Mouse (Mus musculus) kidney, adult 2 months (tissue): ENCODE results near the gene Akr1b8. TPM values are rescaled to one million over a fixed set of nuclear protein-coding genes. Genes with fewer than 3 reads are reported as not detected.
A peak's percentile ranks its signal among the peaks of the same experiment; 100 is the strongest.

ENCODE experiments used
- DNase-seq: peaks from one replicate; pipeline ENCODE4 v3.0.0; 2021
- H3K27ac ChIP-seq: fragments of 200-500 bp; 2 replicates; pipeline ENCODE4 v1.5.1; 2012; ENCODE audit warnings: low read depth, low read length, control low read depth, inconsistent platforms; ENCODE audit not compliant: insufficient read depth
- H3K27me3 ChIP-seq: fragments of 200-500 bp; replicated peaks from 2 replicates; pipeline ENCODE4 v1.6.1; 2012; ENCODE audit warnings: mild to moderate bottlenecking, moderate library complexity, low read length, inconsistent platforms; ENCODE audit not compliant: control insufficient read depth, insufficient read depth
- H3K36me3 ChIP-seq: fragments of 200-500 bp; 2 replicates; pipeline ENCODE4 v1.6.1; 2012; ENCODE audit warnings: mild to moderate bottlenecking, moderate library complexity, low read length, inconsistent platforms; ENCODE audit not compliant: control insufficient read depth, insufficient read depth
- H3K4me1 ChIP-seq: fragments of 200-500 bp; 2 replicates; pipeline ENCODE4 v1.6.1; 2011; ENCODE audit warnings: low read length; ENCODE audit not compliant: control insufficient read depth, insufficient read depth
- H3K4me3 ChIP-seq: fragments of 200-500 bp; 2 replicates; pipeline ENCODE4 v1.5.1; 2011; ENCODE audit warnings: mild to moderate bottlenecking, low read depth, low read length, control low read depth; ENCODE audit not compliant: insufficient read depth
- CTCF ChIP-seq: fragments of 200-500 bp; conservative IDR thresholded peaks from 2 replicates; pipeline ENCODE4 v1.5.1; 2011; ENCODE audit warnings: low read depth, mild to moderate bottlenecking, control low read depth, low read length, moderate library complexity, mixed read lengths; ENCODE audit not compliant: insufficient read depth, insufficient read length
- POLR2A ChIP-seq: fragments of 200-500 bp; IDR thresholded peaks from one replicate; pipeline ENCODE4 v1.6.1; 2011; ENCODE audit warnings: low read depth, low read length, control low read depth
- WGBS: fragments of 180-500 bp; shearing (Covaris S2); methylation state at CpG from one replicate; pipeline ENCODE4 v1.1.7; 2018; 5-methylcytosine and 5-hydroxymethylcytosine counted together
- polyA plus RNA-seq: library from polyadenylated mRNA; depleted of rRNA; stranded (reverse); fragments of >200 nt; gene quantifications from 2 replicates; pipeline ENCODE4 v1.2.3, GENCODE M21; 2012; rRNA removed

The Akr1b8 gene
- polyA plus RNA-seq, result 2.6 and 3.9 TPM in 2 replicates

- Histone ChIP-seq H3K27ac (no peak within 1 kb of the TSS), H3K27me3 (no peaks in the 10 kb centered on the region), H3K36me3 (no peaks in the 10 kb centered on the region), H3K4me3 (peak within 1 kb of the TSS; percentile 36; the same call in 1 of the 2 replicates), H3K4me1 (peaks cover 3% of the 10 kb centered on the region; the same call in 1 of the 2 replicates)
- peak; percentile 2 for DNase-seq
- WGBS, result 24% methylated on average over 16 of the region's 16 CpGs
- no peak for TF ChIP-seq POLR2A
- TF ChIP-seq CTCF, result no peak
Measured at GRCm38 (mm10) chr6:34353658-34354353, at the start of gene Akr1b8. Gene Akr1b8, plus strand, starts transcription at chr6:34354119.

- no peak for TF ChIP-seq CTCF
- TF ChIP-seq POLR2A, result no peak
- WGBS, result 58% methylated on average over 10 of the region's 10 CpGs
- Histone ChIP-seq H3K4me3 (no peak overlapping the region), H3K4me1 (peaks cover 12% of the 10 kb centered on the region), H3K27ac (peak overlapping the region; percentile 8; the same call in 1 of the 2 replicates), H3K36me3 (no peaks in the 10 kb centered on the region), H3K27me3 (no peaks in the 10 kb centered on the region)
- DNase-seq, result peak; percentile 73
Measured at GRCm38 (mm10) chr6:34304675-34305241, 49.2 kb upstream of the Akr1b8 start.

GRCm38 (mm10) chr6:34306797-34307196, 47.1 kb upstream of the Akr1b8 start:
- H3K27me3 ChIP-seq, result no peaks in the 10 kb centered on the region
- H3K4me1 ChIP-seq, result peaks cover 13% of the 10 kb centered on the region
- H3K36me3 ChIP-seq, result no peaks in the 10 kb centered on the region
- DNase-seq, result peak; percentile 21
- 89% methylated on average over 6 of the region's 6 CpGs for WGBS
- TF ChIP-seq POLR2A, result no peak
- no peak for TF ChIP-seq CTCF
- H3K27ac ChIP-seq, result peak overlapping the region; percentile 35; the same call in 1 of the 2 replicates
- no peak overlapping the region for H3K4me3 ChIP-seq

- no peak overlapping the region for H3K4me3 ChIP-seq
- TF ChIP-seq CTCF (no peak), POLR2A (no peak)
- peak; percentile 68 for DNase-seq
- H3K4me1 ChIP-seq, result peaks cover 16% of the 10 kb centered on the region
- no peak overlapping the region for H3K27ac ChIP-seq
- H3K36me3 ChIP-seq, result no peaks in the 10 kb centered on the region
- no peaks in the 10 kb centered on the region for H3K27me3 ChIP-seq
- WGBS, result 63% methylated on average over 6 of the region's 6 CpGs
Measured at GRCm38 (mm10) chr6:34309526-34309925, 44.4 kb upstream of the Akr1b8 start.

- H3K4me3 ChIP-seq, result no peak overlapping the region
- no peak for TF ChIP-seq POLR2A
- no peak for TF ChIP-seq CTCF
- peaks cover 12% of the 10 kb centered on the region for H3K4me1 ChIP-seq
- DNase-seq, result no peak
- H3K27me3 ChIP-seq, result no peaks in the 10 kb centered on the region
- H3K36me3 ChIP-seq, result no peaks in the 10 kb centered on the region
- no peak overlapping the region for H3K27ac ChIP-seq
- 91% methylated on average over 11 of the region's 11 CpGs for WGBS
Measured at GRCm38 (mm10) chr6:34310023-34310595, 43.8 kb upstream of the Akr1b8 start.

- H3K4me1 ChIP-seq, result peaks cover 7% of the 10 kb centered on the region
- DNase-seq, result no peak
- H3K27ac ChIP-seq, result no peak overlapping the region
Measured at GRCm38 (mm10) chr6:34313386-34313785, 40.5 kb upstream of the Akr1b8 start.

GRCm38 (mm10) chr6:34313921-34314320, 40.0 kb upstream of the Akr1b8 start:
- WGBS, result 58% methylated on average over 2 of the region's 2 CpGs
- TF ChIP-seq CTCF, result no peak
- TF ChIP-seq POLR2A, result no peak
- peak; percentile 65 for DNase-seq
- Histone ChIP-seq H3K4me1 (peaks cover 7% of the 10 kb centered on the region), H3K27ac (no peak overlapping the region), H3K4me3 (no peak overlapping the region; the same call in 1 of the 2 replicates), H3K27me3 (no peaks in the 10 kb centered on the region), H3K36me3 (no peaks in the 10 kb centered on the region)

More at GRCm38 (mm10) chr6:34313386-34313785, 40.5 kb upstream of the Akr1b8 start:
- no peak for TF ChIP-seq CTCF
- no peak for TF ChIP-seq POLR2A
- Histone ChIP-seq H3K4me3 (no peak overlapping the region), H3K27me3 (no peaks in the 10 kb centered on the region), H3K36me3 (no peaks in the 10 kb centered on the region)
- WGBS, result 84% methylated on average over 9 of the region's 9 CpGs
